Mouse (Mus musculus) heart, adult 2 months (tissue): ENCODE data around the gene Pdxp. TPM values are rescaled to one million over a fixed set of nuclear protein-coding genes. Genes with fewer than 3 reads are reported as not detected.

ENCODE experiments used
- DNase-seq, 2 experiments: peaks; one replicate each; pipeline ENCODE4 v3.0.0; 2021
- H3K27ac ChIP-seq: fragments of 200-600 bp; 2 replicates; pipeline ENCODE4 v1.8.1; 2022
- H3K27me3 ChIP-seq: fragments of 200-500 bp; 2 replicates; pipeline ENCODE4 v1.6.1; 2012; ENCODE audit warnings: mild to moderate bottlenecking, low read length, inconsistent platforms, mixed read lengths; ENCODE audit not compliant: control insufficient read depth, insufficient read depth
- H3K36me3 ChIP-seq: fragments of 200-500 bp; 2 replicates; pipeline ENCODE4 v1.6.1; 2012; ENCODE audit warnings: low read length, inconsistent platforms; ENCODE audit not compliant: control insufficient read depth, insufficient read depth
- H3K4me1 ChIP-seq: fragments of 200-500 bp; 2 replicates; pipeline ENCODE4 v1.6.1; 2011; ENCODE audit warnings: low read length; ENCODE audit not compliant: control insufficient read depth, insufficient read depth
- H3K4me3 ChIP-seq: fragments of 200-600 bp; 2 replicates; pipeline ENCODE4 v1.8.1; 2022
- H3K79me2 ChIP-seq: fragments of 200-500 bp; replicated peaks from 2 replicates; pipeline ENCODE4 v1.6.1; 2012; ENCODE audit warnings: mild to moderate bottlenecking, inconsistent platforms, low read length, moderate library complexity, mixed read lengths; ENCODE audit not compliant: control insufficient read depth, insufficient read depth
- H3K9ac ChIP-seq: fragments of 200-500 bp; 2 replicates; pipeline ENCODE4 v1.6.1; 2012; ENCODE audit warnings: low read depth, mild to moderate bottlenecking, control low read depth, inconsistent platforms, low read length, mixed read lengths
- CTCF ChIP-seq: fragments of 200-600 bp; IDR thresholded peaks from 2 replicates; pipeline ENCODE4 v1.8.1; 2022; ENCODE audit warnings: antibody characterized with exemption, mild to moderate bottlenecking, moderate library complexity
- EP300 ChIP-seq: fragments of 200-500 bp; IDR thresholded peaks from 2 replicates; pipeline ENCODE4 v1.6.1; 2011; ENCODE audit warnings: low read depth, low read length, control low read depth; ENCODE audit not compliant: insufficient read depth
- POLR2A ChIP-seq: fragments of 200-500 bp; IDR thresholded peaks from 2 replicates; pipeline ENCODE4 v1.6.1; 2011; ENCODE audit warnings: mild to moderate bottlenecking, low read depth, low read length, control low read depth; ENCODE audit not compliant: insufficient read depth
- WGBS: fragments of 180-500 bp; shearing (Covaris S2); methylation state at CpG from one replicate; pipeline ENCODE4 v1.1.7; 2018; 5-methylcytosine and 5-hydroxymethylcytosine counted together
- intact Hi-C: fragments of 180-260 bp; cut with DNase I; formaldehyde crosslinking; loops from one replicate; pipeline ENCODE4 v1.15.1; 2025
- polyA plus RNA-seq: library from polyadenylated mRNA; depleted of rRNA; stranded (reverse); fragments of >200 nt; gene quantifications from 2 replicates; pipeline ENCODE4 v1.2.3, GENCODE M21; 2012
- total RNA-seq, 2 experiments: library from RNA; stranded (reverse); gene quantifications; 2 replicates each; pipeline ENCODE4 v1.2.3; 2021

Gene Pdxp
- total and polyA plus RNA-seq, 3 experiments = 0.81 to 2.0 (median 0.86) TPM

- H3K4me1 ChIP-seq = peaks cover 17% of the 10 kb centered on the region
- TF ChIP-seq EP300 (no peak), POLR2A (no peak), CTCF (no peak)
- intact Hi-C loops = no loop called here
- no peaks in the 10 kb centered on the region for H3K79me2 ChIP-seq
- H3K27ac ChIP-seq = peak overlapping the region; percentile 47; the same call in 1 of the 2 replicates
- H3K27me3 ChIP-seq = no peaks in the 10 kb centered on the region
- 0 out of 2 replicates have a peak overlapping the region, but pooled peaks have one; percentile 1 for H3K4me3 ChIP-seq
- 47% methylated on average over 8 of the region's 8 CpGs for WGBS
- H3K9ac ChIP-seq = no peak overlapping the region
- H3K36me3 ChIP-seq = no peaks in the 10 kb centered on the region
- no peak for DNase-seq
Measured at GRCm38 (mm10) chr15:78928539-78928938, 14.8 kb downstream of the Pdxp start.

- Histone ChIP-seq H3K4me3 (no peak overlapping the region), H3K79me2 (no peaks in the 10 kb centered on the region), H3K27me3 (no peaks in the 10 kb centered on the region), H3K4me1 (peaks cover 15% of the 10 kb centered on the region), H3K27ac (no peak overlapping the region), H3K9ac (no peak overlapping the region), H3K36me3 (no peaks in the 10 kb centered on the region)
- TF ChIP-seq CTCF (no peak), EP300 (no peak), POLR2A (no peak)
- intact Hi-C loops = no loop called here
- DNase-seq = no peak
- WGBS = 86% methylated on average over 6 of the region's 6 CpGs
Measured at GRCm38 (mm10) chr15:78930192-78930706, 16.5 kb downstream of the Pdxp start.

GRCm38 (mm10) chr15:78930801-78931426 lies 17.2 kb downstream of the Pdxp start:
- 85% methylated on average over 7 of the region's 7 CpGs for WGBS
- H3K79me2 ChIP-seq = no peaks in the 10 kb centered on the region
- H3K4me1 ChIP-seq = peaks cover 11% of the 10 kb centered on the region
- intact Hi-C loops = loop anchor here (1.0 kb wide), 1 partner anchor 16 kb away; no protein-coding TSS in a partner anchor
- no peak for DNase-seq
- H3K27me3 ChIP-seq = no peaks in the 10 kb centered on the region
- H3K27ac ChIP-seq = no peak overlapping the region
- no peaks in the 10 kb centered on the region for H3K36me3 ChIP-seq
- no peak overlapping the region for H3K4me3 ChIP-seq
- no peak for TF ChIP-seq POLR2A
- no peak for TF ChIP-seq EP300
- no peak for TF ChIP-seq CTCF
- no peak overlapping the region for H3K9ac ChIP-seq

GRCm38 (mm10) chr15:78931577-78931976 lies 17.9 kb downstream of the Pdxp start:
- no peak overlapping the region for H3K9ac ChIP-seq
- H3K36me3 ChIP-seq = no peaks in the 10 kb centered on the region
- H3K27me3 ChIP-seq = no peaks in the 10 kb centered on the region
- 5% methylated on average over 3 of the region's 3 CpGs for WGBS
- H3K4me1 ChIP-seq = peaks cover 9% of the 10 kb centered on the region
- no peaks in the 10 kb centered on the region for H3K79me2 ChIP-seq
- no peak overlapping the region for H3K4me3 ChIP-seq
- no peak for TF ChIP-seq POLR2A
- 0 out of 2 replicates have a peak, but pooled peaks have one; percentile 46 for TF ChIP-seq EP300
- peak; percentile 89 for TF ChIP-seq CTCF
- H3K27ac ChIP-seq = no peak overlapping the region
- DNase-seq = peak; percentile 63 to 66
- intact Hi-C loops = loop anchor here (1.0 kb wide), 1 partner anchor 16 kb away; no protein-coding TSS in a partner anchor

GRCm38 (mm10) chr15:78934784-78935320 lies 21.1 kb downstream of the Pdxp start, which contains the start of gene Nol12:
TSS of gene Nol12 (plus strand) at chr15:78934933.
- TF ChIP-seq EP300 = 0 out of 2 replicates have a peak, but pooled peaks have one; percentile 25
- TF ChIP-seq POLR2A = peak; percentile 83
- TF ChIP-seq CTCF = peak; percentile 44
- H3K4me3 ChIP-seq = peak within 1 kb of the TSS; percentile 70
- H3K79me2 ChIP-seq = no peaks in the 10 kb centered on the region
- H3K36me3 ChIP-seq = no peaks in the 10 kb centered on the region
- peak; percentile 87 for DNase-seq
- intact Hi-C loops = no loop called here
- under 1% methylated on average over 42 of the region's 42 CpGs for WGBS
- peaks cover 3% of the 10 kb centered on the region for H3K4me1 ChIP-seq
- peak within 1 kb of the TSS; percentile 82 for H3K9ac ChIP-seq
- H3K27me3 ChIP-seq = no peaks in the 10 kb centered on the region
- peak within 1 kb of the TSS; percentile 85 for H3K27ac ChIP-seq

GRCm38 (mm10) chr15:78936403-78936802 lies 22.7 kb downstream of the Pdxp start:
- intact Hi-C loops = no loop called here
- WGBS = 89% methylated on average over 12 of the region's 12 CpGs
- H3K36me3 ChIP-seq = no peaks in the 10 kb centered on the region
- no peak overlapping the region for H3K4me3 ChIP-seq
- peaks cover 3% of the 10 kb centered on the region for H3K4me1 ChIP-seq
- TF ChIP-seq POLR2A = no peak
- TF ChIP-seq EP300 = no peak
- TF ChIP-seq CTCF = no peak
- H3K79me2 ChIP-seq = no peaks in the 10 kb centered on the region
- H3K27ac ChIP-seq = no peak overlapping the region
- H3K9ac ChIP-seq = no peak overlapping the region
- H3K27me3 ChIP-seq = no peaks in the 10 kb centered on the region
- no peak for DNase-seq
